Mouse (Mus musculus) heart, adult 8-10 months (tissue): ENCODE measurements at regions not wholly inside any gene's neighbourhood (a gene's known extent, or its start where the extent isn't known, plus 50 kb on each side); places are given as distances from the start of the nearest gene placed in this dataset.

Source experiments
- DNase-seq: peaks from one replicate; pipeline ENCODE4 v3.0.0; 2022; ENCODE audit warnings: low spot score

DNA sequence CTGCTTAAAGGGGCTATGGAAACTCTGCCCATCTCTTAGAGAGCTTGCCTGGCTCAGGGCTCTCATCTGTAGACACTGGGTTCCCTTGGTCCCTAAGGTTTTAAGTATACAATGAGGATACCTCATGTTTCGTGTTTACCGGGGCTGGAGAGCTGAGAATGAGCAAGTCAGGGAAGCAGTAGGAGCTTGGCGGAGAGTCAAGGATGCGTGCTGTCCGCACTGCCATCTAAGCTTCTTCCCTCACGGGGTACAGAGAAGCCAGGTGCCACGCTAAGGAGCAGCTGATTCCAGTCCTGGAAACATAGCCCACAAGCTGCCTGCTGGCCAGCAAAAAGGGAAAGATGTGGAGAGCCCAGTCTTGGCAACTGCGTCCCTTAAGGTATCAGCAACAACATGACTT is 55.0 kb upstream of the Ttc34 start:
- no peak for DNase-seq

DNA sequence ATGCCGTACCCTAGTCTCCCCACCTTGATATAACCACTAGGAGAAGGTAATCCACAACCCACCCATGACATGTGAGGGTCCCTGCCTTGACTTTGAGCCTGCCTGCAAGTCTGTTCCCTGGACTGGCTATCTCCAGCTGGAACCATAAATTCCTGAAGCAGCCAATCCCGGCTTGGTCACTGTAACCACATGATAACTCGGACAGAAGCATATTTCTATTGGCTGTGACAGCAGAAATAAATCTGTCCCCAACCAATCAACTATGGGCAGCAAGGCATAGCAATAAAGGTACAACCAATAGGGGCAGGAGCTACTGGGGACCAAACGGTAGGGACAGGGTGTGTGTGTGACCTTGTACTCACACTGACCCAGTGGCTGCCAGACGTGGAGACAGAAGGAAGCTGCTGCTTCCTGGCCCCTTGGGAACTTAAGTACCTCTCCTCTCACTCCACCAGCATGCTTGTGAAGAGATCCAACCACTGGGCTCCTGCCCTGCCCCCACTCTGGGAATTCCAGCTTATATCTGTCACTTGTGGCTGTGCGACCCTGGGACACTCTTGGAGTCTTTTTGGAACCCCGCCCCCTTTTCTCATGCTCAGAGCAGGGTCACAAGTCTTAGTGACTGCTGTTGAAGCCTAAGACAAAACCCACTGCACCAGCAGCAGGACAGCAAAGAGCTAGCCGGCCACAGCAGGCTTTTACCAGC is 51.8 kb upstream of the Ttc34 start:
- DNase-seq = no peak

DNA sequence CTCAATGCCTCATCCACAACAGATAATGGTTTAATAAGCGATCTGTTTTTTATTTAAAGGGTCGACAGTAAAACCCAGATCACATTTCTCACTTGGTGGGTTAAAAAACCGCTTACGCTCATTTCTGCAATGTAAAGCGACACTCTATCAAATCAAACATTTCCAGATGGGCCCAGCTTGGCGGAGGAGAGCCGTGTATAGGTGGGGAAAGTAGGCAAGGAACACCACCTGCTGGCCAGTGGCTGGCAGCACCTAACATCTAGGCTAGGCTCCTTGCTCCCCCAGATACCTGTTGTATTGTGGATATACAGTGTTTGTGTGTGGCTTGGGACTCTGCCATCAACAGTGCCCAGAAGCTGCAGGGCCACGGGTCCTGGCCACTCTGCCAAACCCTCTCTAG is 50.1 kb upstream of the Ttc34 start:
- no peak for DNase-seq
